Mouse (Mus musculus): Measurements from ENCODE around the gene Ncln. TPM values are rescaled to one million over a fixed set of nuclear protein-coding genes. Genes with fewer than 3 reads are reported as not detected.

Gene Ncln
- polyA plus RNA-seq, 1 experiment from 2014 or later: 72.3 TPM

- H3K4me3 ChIP-seq (ENCODE audit: low read depth, low read length): peak overlapping the region; percentile 52
- no peaks in the 10 kb centered on the region for H3K9me3 ChIP-seq (ENCODE audit: control insufficient read depth, low read length)
- H3K9ac ChIP-seq (ENCODE audit: low read length): peak overlapping the region; percentile 62
- DNase-seq (ENCODE audit: low spot score) (no peak), ATAC-seq (replicated peaks; ENCODE audit: low FRiP score) (peak; percentile 6; the same call in 1 of the 2 replicates)
- H3K4me2 ChIP-seq (ENCODE audit: low read depth, low read length, severe bottlenecking): peak overlapping the region; percentile 71
- 3% methylated on average over 35 of the region's 35 CpGs for WGBS
- peaks cover 10% of the 10 kb centered on the region for H3K27me3 ChIP-seq (ENCODE audit: control insufficient read depth, insufficient read depth, low read length)
- H3K36me3 ChIP-seq (ENCODE audit: control insufficient read depth, insufficient read depth, low read length): no peaks in the 10 kb centered on the region; the same call in 1 of the 2 replicates
- peaks cover 2% of the 10 kb centered on the region; the same call in 1 of the 2 replicates for H3K4me1 ChIP-seq (replicated peaks; ENCODE audit: control insufficient read depth, insufficient read depth, low read length)
- no peak overlapping the region for H3K27ac ChIP-seq (ENCODE audit: low read depth, low read length)
Measured at GRCm38 (mm10) chr10:81481605-81482532, 14.3 kb downstream of the Ncln start.

DNA sequence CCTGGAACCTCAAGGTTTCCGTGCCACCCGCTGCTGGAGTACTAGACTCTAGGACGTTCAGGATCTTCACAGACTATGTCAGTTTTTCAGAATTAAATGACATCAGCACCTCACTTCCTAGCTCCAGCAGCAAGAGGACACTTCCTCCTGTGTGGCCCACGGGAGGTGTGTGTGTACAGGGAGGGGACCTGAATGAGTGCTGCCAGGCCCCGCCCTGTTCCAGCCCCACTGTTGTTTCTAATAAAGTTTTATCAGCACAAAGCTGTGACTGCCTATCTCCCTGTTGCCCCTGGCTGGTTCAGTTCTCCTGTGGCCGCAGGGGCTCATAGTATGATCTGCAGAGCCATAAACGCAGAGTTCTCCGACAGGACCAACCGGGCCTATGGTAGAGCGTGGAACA, 21.7 kb downstream of the Ncln start:
- Histone ChIP-seq H3K9ac (ENCODE audit: low read length) (no peak overlapping the region), H3K27me3 (ENCODE audit: control insufficient read depth, insufficient read depth, low read length) (no peaks in the 10 kb centered on the region; the same call in none of the 2 replicates), H3K36me3 (ENCODE audit: control insufficient read depth, insufficient read depth, low read length) (no peaks in the 10 kb centered on the region), H3K4me2 (ENCODE audit: low read depth, low read length, severe bottlenecking) (no peak overlapping the region), H3K4me3 (ENCODE audit: low read depth, low read length) (no peak overlapping the region), H3K27ac (ENCODE audit: low read depth, low read length) (no peak overlapping the region), H3K4me1 (replicated peaks; ENCODE audit: control insufficient read depth, insufficient read depth, low read length) (peaks cover 6% of the 10 kb centered on the region; the same call in 1 of the 2 replicates), H3K9me3 (ENCODE audit: control insufficient read depth, low read length) (no peaks in the 10 kb centered on the region)
- DNase-seq (ENCODE audit: low spot score) (no peak), ATAC-seq (replicated peaks; ENCODE audit: low FRiP score) (no peak)
- 86% methylated on average over 10 of the region's 10 CpGs for WGBS

DNA sequence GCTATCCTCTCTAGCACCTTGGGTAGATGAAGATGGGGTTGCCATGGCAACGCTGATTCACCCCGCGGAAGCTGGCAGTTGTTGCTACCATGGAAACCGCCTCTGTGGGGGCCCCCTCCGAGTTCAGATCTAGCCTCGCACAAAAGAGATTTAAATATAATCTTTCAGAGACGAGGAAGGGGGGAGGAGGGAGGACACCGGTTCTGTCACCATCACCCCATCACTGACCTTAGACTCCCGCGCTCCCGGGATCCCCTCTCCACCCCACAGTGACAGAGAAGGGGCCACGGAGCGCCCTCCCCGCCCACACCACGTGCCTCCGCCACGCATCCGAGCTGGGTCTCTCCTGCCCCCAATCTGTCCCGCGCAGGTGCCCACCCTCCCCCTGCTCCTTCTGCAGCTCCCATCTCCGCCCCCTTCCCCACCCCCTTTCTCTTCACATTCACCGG, 23.2 kb downstream of the Ncln start:
- H3K9ac ChIP-seq (ENCODE audit: low read length): peak overlapping the region; percentile 57
- peak overlapping the region; percentile 73; the same call in 1 of the 2 replicates for H3K27ac ChIP-seq (ENCODE audit: low read depth, low read length)
- no peaks in the 10 kb centered on the region for H3K9me3 ChIP-seq (ENCODE audit: control insufficient read depth, low read length)
- H3K27me3 ChIP-seq (ENCODE audit: control insufficient read depth, insufficient read depth, low read length): no peaks in the 10 kb centered on the region; the same call in none of the 2 replicates
- WGBS: under 1% methylated on average over 20 of the region's 22 CpGs
- DNase-seq (ENCODE audit: low spot score) (peak; percentile 89), ATAC-seq (replicated peaks; ENCODE audit: low FRiP score) (peak; percentile 84)
- H3K36me3 ChIP-seq (ENCODE audit: control insufficient read depth, insufficient read depth, low read length): no peaks in the 10 kb centered on the region
- peak overlapping the region; percentile 37 for H3K4me3 ChIP-seq (ENCODE audit: low read depth, low read length)
- peak overlapping the region; percentile 84 for H3K4me2 ChIP-seq (ENCODE audit: low read depth, low read length, severe bottlenecking)
- peaks cover 6% of the 10 kb centered on the region; the same call in 1 of the 2 replicates for H3K4me1 ChIP-seq (replicated peaks; ENCODE audit: control insufficient read depth, insufficient read depth, low read length)

GRCm38 (mm10) chr10:81472403-81473002, 23.7 kb downstream of the Ncln start:
- Histone ChIP-seq H3K9ac (ENCODE audit: low read length) (peak overlapping the region; percentile 57), H3K27me3 (ENCODE audit: control insufficient read depth, insufficient read depth, low read length) (no peaks in the 10 kb centered on the region; the same call in 1 of the 2 replicates), H3K4me1 (replicated peaks; ENCODE audit: control insufficient read depth, insufficient read depth, low read length) (peaks cover 6% of the 10 kb centered on the region; the same call in 1 of the 2 replicates), H3K27ac (ENCODE audit: low read depth, low read length) (peak overlapping the region; percentile 73), H3K9me3 (ENCODE audit: control insufficient read depth, low read length) (no peaks in the 10 kb centered on the region), H3K4me2 (ENCODE audit: low read depth, low read length, severe bottlenecking) (peak overlapping the region; percentile 84), H3K36me3 (ENCODE audit: control insufficient read depth, insufficient read depth, low read length) (no peaks in the 10 kb centered on the region), H3K4me3 (ENCODE audit: low read depth, low read length) (peak overlapping the region; percentile 37)
- WGBS: 5% methylated on average over 18 of the region's 18 CpGs
- peak; percentile 60 for ATAC-seq (replicated peaks; ENCODE audit: low FRiP score)
- no peak for DNase-seq (ENCODE audit: low spot score)

GRCm38 (mm10) chr10:81470454-81470853, 25.7 kb downstream of the Ncln start:
- no peaks in the 10 kb centered on the region; the same call in 1 of the 2 replicates for H3K27me3 ChIP-seq (ENCODE audit: control insufficient read depth, insufficient read depth, low read length)
- no peak overlapping the region for H3K4me3 ChIP-seq (ENCODE audit: low read depth, low read length)

DNA sequence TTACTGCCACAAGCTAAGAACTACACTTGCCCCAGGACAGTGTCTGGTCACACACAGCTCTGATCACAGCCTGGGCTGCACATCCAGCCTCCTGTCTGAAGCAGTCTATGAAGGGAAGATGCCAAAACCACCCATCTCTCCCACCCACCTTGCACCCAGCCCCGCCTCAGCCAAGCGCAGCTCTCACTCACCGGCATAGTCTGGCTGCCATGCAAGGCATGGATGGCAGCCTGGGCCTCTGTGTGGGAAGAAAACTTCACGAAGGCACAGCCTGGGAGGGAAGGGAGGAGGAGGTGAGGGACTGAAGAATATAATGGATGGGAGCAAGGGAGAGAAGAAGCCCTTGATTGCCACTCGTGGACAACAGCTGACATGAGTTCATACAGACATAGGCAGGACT, 26.9 kb downstream of the Ncln start:
- ATAC-seq (replicated peaks; ENCODE audit: low FRiP score) (no peak), DNase-seq (ENCODE audit: low spot score) (peak; percentile 36)
- Histone ChIP-seq H3K9ac (ENCODE audit: low read length) (no peak overlapping the region), H3K4me1 (replicated peaks; ENCODE audit: control insufficient read depth, insufficient read depth, low read length) (peaks cover 11% of the 10 kb centered on the region), H3K27me3 (ENCODE audit: control insufficient read depth, insufficient read depth, low read length) (peaks cover 1% of the 10 kb centered on the region), H3K36me3 (ENCODE audit: control insufficient read depth, insufficient read depth, low read length) (no peaks in the 10 kb centered on the region), H3K4me2 (ENCODE audit: low read depth, low read length, severe bottlenecking) (no peak overlapping the region), H3K4me3 (ENCODE audit: low read depth, low read length) (no peak overlapping the region), H3K9me3 (ENCODE audit: control insufficient read depth, low read length) (no peaks in the 10 kb centered on the region), H3K27ac (ENCODE audit: low read depth, low read length) (no peak overlapping the region)
- 84% methylated on average over 5 of the region's 5 CpGs for WGBS

More at GRCm38 (mm10) chr10:81470454-81470853, 25.7 kb downstream of the Ncln start:
- H3K4me1 ChIP-seq (replicated peaks; ENCODE audit: control insufficient read depth, insufficient read depth, low read length): peaks cover 6% of the 10 kb centered on the region; the same call in 1 of the 2 replicates
- H3K9me3 ChIP-seq (ENCODE audit: control insufficient read depth, low read length): no peaks in the 10 kb centered on the region
- DNase-seq (ENCODE audit: low spot score) (peak; percentile 53), ATAC-seq (replicated peaks; ENCODE audit: low FRiP score) (no peak)
- no peak overlapping the region for H3K9ac ChIP-seq (ENCODE audit: low read length)
- H3K4me2 ChIP-seq (ENCODE audit: low read depth, low read length, severe bottlenecking): no peak overlapping the region
- WGBS: 71% methylated on average over 18 of the region's 18 CpGs
- no peak overlapping the region for H3K27ac ChIP-seq (ENCODE audit: low read depth, low read length)
- no peaks in the 10 kb centered on the region for H3K36me3 ChIP-seq (ENCODE audit: control insufficient read depth, insufficient read depth, low read length)

GRCm38 (mm10) chr10:81467670-81468235, 28.4 kb downstream of the Ncln start:
- ATAC-seq (replicated peaks; ENCODE audit: low FRiP score) (no peak), DNase-seq (ENCODE audit: low spot score) (peak; percentile 38)
- H3K36me3 ChIP-seq (ENCODE audit: control insufficient read depth, insufficient read depth, low read length): no peaks in the 10 kb centered on the region
- H3K9me3 ChIP-seq (ENCODE audit: control insufficient read depth, low read length): no peaks in the 10 kb centered on the region
- H3K4me1 ChIP-seq (replicated peaks; ENCODE audit: control insufficient read depth, insufficient read depth, low read length): peaks cover 15% of the 10 kb centered on the region
- H3K27me3 ChIP-seq (ENCODE audit: control insufficient read depth, insufficient read depth, low read length): peaks cover 16% of the 10 kb centered on the region
- no peak overlapping the region for H3K4me2 ChIP-seq (ENCODE audit: low read depth, low read length, severe bottlenecking)
- WGBS: 88% methylated on average over 16 of the region's 16 CpGs
- H3K9ac ChIP-seq (ENCODE audit: low read length): no peak overlapping the region
- H3K27ac ChIP-seq (ENCODE audit: low read depth, low read length): no peak overlapping the region
- H3K4me3 ChIP-seq (ENCODE audit: low read depth, low read length): no peak overlapping the region

DNA sequence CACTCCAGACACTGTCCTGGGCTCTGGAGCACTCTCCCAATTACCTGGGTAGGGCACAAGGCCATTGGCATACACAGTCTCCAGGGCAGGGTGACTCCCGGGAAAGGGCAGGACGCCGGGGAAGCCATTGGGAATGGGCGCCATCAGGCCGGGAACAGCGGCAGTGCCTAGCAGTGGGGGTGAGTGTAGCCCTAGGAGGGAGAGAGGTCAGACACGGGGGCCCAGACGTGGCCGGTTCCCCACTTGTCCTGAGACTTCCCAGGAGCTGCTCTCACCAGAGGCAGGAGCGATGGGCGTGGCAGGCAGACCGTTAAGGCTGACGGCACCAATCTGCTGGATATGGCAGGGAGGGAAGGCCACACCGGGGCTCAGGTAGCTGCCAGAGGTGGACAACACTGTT, 29.3 kb downstream of the Ncln start:
- no peaks in the 10 kb centered on the region for H3K36me3 ChIP-seq (ENCODE audit: control insufficient read depth, insufficient read depth, low read length)
- no peak overlapping the region for H3K4me2 ChIP-seq (ENCODE audit: low read depth, low read length, severe bottlenecking)
- 74% methylated on average over 14 of the region's 14 CpGs for WGBS
- H3K9me3 ChIP-seq (ENCODE audit: control insufficient read depth, low read length): no peaks in the 10 kb centered on the region
- peaks cover 9% of the 10 kb centered on the region for H3K4me1 ChIP-seq (replicated peaks; ENCODE audit: control insufficient read depth, insufficient read depth, low read length)
- no peak overlapping the region for H3K4me3 ChIP-seq (ENCODE audit: low read depth, low read length)
- no peak for ATAC-seq (replicated peaks; ENCODE audit: low FRiP score)
- H3K9ac ChIP-seq (ENCODE audit: low read length): no peak overlapping the region
- H3K27me3 ChIP-seq (ENCODE audit: control insufficient read depth, insufficient read depth, low read length): peaks cover 25% of the 10 kb centered on the region
- H3K27ac ChIP-seq (ENCODE audit: low read depth, low read length): no peak overlapping the region
- DNase-seq (ENCODE audit: low spot score): peak; percentile 53
